Mouse (Mus musculus): ENCODE measurements at regions not wholly inside any gene's neighbourhood (a gene's known extent, or its start where the extent isn't known, plus 50 kb on each side); places are given as distances from the start of the nearest gene placed in this dataset.

DNA sequence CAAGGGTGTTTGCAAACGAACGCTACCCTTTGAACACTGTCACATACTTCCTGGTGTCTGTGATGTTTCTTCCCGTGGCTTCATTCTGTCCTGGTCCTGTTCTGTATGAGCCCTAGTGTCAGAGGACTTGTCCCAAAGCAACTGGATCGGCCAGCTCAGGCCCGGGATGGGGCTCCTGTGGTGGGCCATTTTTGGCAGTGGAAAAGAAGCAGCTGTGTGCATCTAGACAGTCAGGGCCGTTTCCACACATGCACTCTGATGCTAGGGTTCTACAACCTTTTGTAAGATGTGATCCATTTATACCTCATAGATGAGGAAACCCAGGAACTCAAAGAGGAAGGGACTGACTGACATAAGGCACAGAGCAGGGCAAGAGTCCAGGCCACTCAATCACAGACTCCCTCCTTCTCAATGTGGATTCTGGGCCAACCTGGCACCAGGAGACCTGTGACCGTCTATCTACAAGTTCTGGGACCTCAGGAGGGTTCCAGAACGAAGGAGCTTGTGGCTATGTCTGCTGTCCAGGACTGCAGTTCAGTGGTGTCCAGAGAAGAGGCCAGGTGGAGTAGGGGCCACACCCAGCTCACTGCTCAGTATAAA, 155.2 kb downstream of the Trim29 start:
- DNase-seq = peak; percentile 23 to 37
- intact Hi-C loops (cut with DNase I) = no loop called here

DNA sequence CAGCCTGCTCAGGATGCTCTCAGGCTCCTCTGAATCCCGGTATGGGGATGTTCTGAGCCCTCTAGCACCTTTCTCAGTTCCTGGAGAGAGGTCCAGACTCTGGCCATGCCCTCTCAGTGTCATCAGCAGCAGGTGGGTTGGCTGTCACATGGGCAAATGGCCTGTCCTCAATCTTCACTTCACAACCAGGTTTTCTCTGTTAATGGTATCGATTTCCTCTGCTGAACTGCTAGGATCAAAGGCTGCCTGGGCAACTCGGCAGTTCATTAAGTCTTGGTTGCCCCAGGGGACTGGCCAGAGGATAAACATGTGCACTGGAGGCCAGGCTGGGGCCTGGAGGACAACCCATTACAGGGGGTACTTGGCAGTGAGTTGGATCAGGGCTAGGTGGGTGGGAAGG, 156.2 kb downstream of the Trim29 start:
- DNase-seq = no peak
- intact Hi-C loops (cut with DNase I) = no loop called here

DNA sequence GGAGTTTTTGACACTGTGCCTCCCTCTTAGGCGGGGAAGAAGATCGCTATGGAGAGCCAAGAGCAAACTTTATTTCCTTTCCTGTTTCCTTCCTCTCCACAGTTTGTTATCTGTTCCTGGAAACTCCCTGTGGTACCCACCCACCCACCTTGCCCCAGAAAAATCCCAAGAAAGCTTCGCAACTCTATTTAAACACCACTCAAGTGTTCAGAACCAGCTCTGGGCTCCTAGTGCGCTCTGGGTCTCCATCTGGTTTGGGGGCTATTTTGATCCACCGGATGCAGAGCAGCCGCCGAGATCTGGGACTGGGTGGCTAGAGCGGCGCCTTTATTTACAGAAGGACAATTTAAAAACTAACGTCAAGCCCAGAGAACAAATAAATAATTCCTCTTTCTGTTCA, 158.6 kb downstream of the Trim29 start:
- intact Hi-C loops (cut with DNase I) = no loop called here
- no peak for DNase-seq

DNA sequence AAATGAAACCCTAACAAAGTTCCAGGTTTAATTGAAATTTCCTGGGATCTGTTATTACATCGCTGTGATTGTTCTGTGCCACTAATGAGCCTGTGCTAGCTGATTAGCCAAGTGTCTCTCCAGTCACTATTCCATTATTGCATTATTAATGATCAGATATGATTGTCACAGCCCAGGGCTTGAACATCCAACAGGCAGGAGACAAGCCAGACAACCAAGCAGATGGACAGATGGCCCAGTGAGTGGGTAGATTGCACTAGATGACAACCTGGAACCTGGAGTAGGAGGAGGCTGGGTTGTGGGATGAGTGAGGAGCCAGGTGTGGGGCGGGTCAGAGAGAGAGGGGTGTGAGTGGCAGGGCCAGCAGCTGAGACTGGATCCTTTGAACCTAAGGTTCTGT, 161.6 kb downstream of the Trim29 start:
- no peak for DNase-seq
- intact Hi-C loops (cut with DNase I) = no loop called here

DNA sequence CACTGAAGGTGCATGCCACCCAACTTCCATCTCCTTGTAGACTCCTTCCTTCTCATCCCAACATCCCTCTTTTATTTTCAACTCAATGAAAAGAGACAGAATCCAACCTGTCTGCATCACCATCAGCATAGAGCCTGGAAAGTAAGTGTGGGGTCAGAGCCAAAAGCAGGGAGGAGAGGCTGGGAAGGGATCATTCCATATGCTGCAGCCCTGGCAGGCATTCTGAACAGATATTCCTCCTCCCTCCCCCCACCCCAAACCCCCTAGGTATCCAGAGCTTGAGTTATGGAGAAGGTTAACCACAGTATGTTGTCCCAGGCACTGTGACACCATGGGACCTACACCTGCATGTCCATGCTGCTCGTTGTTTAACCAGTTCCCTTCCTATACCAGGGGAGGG, 162.5 kb downstream of the Trim29 start:
- intact Hi-C loops (cut with DNase I) = no loop called here
- no peak for DNase-seq

DNA sequence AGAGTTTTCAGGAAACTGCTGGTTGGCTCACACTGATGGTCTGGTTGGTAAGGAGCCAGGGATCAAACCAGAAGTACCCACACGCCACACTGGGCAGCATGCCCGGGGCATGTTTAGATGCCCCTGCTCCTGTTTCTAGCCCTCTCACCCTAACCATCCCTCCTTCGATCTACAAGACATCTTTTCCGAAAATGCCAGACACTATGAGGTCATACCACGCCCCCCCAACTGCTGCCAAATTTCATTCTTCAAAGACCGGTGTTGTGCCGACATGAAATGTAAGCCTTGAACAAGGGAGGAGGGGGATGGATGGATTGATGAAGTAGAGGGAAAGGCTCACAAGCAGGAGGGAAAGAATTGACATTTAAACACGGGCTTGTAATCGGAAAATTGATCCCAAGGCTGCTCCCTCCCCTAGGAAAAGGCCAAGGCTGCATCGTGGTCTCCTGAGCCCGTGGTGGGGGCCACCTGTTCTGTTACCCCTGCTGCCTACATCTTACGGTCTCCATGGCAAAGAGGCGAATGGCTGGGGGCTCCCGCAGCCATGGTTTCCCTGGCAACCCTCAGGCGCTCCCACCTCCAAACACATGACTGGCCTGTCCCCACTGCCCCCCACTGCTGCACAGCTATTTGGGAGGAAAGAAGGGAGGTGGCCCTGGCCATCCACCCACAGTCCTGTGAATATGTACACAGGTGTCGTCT, 163.1 kb downstream of the Trim29 start:
- no peak for DNase-seq
- intact Hi-C loops (cut with DNase I) = no loop called here

DNA sequence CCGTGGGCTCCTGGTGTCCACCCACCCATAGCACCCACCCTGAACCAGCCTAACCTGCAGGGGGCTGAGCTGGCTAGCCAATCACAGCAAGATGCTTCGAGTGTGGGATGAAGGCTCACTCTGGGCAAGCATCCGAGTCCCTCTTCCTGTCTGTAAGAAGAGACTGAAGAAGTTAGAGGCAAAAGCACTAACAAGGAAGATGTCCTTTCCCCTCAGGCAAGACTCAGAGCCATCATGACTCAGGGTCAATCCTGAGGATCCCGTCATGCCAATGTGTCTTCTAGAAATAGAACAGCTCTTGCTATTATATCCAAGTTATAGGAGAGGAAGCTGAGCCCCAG, 163.6 kb downstream of the Trim29 start:
- no peak for DNase-seq
- intact Hi-C loops (cut with DNase I) = no loop called here

DNA sequence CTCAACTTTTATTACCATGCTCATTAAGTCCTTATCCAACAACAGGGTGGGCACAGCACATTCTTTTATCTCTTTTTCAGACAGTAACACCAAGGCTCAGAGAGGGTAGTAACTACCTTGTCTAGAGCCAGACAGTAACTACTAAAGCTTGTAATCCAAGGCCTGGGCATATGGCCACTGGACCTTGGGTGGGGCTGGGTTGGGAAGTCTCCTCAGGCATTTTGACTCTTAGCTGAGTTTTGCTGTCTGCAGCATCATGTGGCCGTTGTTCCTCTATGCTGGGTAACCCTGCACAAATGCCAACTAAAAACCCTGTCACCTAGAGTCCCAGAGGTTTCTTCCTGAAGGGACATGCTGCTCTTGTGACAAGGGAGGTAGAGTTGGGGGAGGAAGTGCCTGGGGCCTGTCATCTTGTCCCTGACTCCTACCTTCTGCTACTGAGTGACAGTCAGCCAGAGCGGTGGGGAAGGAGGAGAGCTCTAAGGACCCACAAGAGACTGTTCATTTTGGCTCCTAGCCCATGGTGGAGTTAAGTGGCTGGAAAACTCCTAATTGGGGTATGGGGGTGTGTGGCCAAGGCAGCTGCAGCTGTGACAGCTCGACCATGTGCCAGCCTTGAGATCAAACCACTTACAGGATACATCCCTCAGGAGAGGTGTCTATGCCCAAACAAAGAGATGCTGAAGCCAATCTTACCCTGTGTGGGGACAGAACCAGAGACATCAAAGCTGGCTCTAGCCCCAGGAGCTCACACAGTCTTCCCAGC, 170.4 kb downstream of the Trim29 start:
- peak in 1 of 2 experiments; percentile 15 for DNase-seq

DNA sequence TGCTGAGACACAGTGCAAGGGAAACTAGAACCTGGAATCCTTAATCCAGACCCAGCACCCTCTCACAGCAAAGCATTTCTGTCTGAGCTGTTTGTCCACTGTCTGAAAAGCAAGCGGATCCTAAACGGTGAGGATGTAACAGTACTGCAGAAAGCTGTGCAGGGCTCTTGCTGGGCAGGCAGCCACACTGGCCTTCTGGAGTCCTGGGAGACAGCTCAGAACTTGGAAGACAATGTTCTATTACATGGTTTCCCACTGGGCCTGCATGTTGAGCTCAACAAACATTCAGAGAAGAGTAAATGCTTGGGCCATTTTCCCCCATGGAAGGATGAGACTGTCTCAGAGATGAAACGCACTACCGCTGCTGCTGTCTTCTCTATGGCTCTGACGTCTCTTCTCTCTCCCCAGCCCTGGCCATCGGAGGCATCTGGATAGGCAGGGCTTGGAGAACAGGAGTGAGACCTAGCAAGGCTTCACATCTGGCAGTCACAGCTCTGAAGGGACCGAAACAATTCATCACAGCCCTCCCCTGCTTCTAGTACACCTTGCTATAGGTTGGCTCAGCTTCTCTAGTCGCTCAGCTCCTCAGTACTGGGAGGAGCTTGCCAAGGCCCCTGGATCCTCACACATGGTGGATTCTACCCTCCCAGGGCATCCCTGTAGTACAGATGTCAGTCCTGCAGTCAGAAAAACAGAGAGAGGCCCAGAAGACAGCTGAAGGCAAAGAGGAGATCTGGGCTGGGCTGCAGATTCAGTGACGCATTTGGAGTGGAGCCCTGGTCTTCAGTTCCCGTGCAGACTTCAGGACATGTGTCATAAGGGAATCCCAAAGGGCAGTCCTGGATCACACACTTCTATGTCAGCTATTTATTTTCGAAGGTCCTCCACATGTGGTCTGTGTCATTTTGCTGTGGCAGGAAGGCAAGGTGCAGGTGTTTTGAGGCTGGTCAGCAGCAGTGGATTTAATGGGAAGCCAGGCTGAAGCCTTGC, 171.7 kb downstream of the Trim29 start:
- DNase-seq = peak; percentile 71 to 77
- intact Hi-C loops (cut with DNase I) = no loop called here

More for the DNA sequence above, 170.4 kb downstream of the Trim29 start:
- intact Hi-C loops (cut with DNase I) = no loop called here

DNA sequence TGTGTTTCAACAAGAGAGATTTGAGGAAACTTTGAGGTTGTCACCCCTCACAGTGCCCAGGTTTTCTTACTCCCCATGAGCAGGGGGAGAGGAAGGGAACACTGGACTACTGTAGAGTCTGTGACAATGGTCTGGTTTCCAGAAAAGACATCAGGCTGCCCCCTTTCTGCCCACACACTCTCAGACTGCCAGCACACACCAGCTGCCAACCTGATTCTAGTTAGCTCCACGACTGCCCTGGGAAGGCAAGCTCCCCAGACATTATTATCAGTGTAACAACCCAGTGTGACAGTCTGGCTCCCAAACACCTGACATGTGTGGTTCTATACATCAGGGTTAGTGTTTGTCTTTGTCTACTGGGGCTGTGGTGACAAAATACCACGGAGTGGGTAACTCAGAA, 172.5 kb downstream of the Trim29 start:
- intact Hi-C loops (cut with DNase I) = no loop called here
- DNase-seq = no peak

DNA sequence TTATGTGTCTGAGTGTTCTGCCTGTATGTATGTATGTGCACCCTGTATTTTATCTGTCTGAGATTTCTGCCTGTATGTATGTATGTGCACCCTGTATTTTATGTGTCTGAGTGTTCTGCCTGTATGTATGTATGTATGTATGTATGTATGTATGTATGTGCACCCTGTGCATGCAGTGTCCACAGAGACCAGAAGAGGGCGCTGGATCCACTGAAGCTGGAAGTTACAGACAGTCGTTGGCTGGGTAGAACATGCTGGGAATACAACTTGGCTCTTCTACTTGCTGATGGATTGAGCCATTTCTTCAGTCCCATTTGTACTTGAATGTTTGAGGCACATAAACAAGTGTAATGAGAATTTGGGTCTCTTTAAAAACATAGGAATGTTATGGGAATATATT, 173.3 kb downstream of the Trim29 start:
- intact Hi-C loops (cut with DNase I) = no loop called here
- DNase-seq = no peak

DNA sequence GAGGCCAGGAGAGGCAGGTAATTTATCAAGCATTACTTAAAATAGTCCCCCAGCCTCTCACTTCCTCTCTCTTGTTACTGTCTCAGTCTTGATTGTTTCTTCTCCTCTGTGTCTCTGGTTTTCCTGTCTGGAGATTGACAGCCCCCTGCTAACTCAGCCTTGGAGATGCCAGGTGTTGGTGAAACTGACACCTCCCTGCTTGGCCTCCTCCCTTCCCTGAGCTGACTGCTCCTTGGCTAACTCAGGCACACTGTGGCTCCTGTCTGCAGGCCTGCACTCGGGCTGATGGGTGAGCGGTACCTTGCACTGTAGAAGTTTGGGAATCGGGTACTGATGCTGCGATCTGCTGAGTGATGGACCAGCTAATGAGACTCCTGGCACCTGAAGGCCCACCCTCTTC, 176.1 kb downstream of the Trim29 start:
- no peak for DNase-seq
- intact Hi-C loops (cut with DNase I) = no loop called here

DNA sequence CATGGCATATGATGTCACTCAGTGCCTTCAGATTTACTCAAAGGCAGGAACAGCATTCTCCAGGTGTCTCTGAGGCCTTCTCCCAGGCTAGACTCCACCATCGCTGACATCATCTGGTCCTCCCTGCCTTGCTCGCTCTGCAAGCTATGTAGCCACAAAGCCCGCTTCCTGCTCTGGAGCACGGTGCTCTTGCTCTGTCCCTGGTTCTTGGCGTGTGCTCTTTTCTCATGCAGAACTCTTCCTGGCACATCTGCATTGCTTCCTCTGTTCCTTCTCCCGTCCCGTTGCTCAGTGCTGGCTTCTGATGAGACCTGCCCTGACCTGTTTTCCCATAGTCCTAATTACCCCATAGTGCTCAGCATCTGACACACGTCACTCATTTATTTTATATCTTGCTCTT, 178.6 kb downstream of the Trim29 start:
- no peak for DNase-seq
- intact Hi-C loops (cut with DNase I) = no loop called here

DNA sequence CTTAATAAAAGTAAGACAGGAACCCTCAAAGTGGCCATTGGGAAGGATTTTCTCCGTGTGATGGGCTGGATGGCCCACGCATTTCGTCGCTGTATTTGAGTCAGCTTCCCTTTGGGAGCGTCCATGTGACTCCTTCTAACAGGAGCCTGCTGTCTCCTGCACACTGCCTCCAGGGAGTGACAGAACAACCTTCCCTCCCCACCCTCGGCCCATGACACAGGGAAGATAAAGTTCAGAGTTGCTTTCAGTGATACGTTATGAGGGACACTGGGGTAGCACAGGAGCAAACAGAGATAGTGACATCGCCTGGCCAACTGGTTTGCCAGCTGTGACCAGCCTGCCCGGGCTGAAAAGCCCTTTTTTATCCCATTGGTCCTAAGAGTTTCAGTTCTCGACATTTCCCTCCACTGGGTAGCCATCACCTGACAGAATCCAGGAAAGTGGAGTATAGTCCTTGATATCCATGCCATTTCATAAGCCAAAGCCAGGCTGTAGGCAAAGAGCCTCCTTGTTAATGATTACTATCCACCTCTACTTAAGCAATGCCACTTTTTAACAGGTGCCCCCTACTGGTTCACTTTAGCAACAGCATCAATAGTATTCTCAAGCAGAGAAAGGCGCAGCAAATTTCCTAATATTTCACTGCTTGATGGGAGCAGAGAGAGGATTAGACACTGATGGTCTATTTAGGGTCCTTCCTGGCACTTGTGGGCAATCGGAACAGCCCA, 180.5 kb downstream of the Trim29 start:
- intact Hi-C loops (cut with DNase I) = loop anchor here (2.0 kb wide), 1 partner anchor 152 kb away; no protein-coding TSS in a partner anchor
- peak; percentile 21 to 38 for DNase-seq

DNA sequence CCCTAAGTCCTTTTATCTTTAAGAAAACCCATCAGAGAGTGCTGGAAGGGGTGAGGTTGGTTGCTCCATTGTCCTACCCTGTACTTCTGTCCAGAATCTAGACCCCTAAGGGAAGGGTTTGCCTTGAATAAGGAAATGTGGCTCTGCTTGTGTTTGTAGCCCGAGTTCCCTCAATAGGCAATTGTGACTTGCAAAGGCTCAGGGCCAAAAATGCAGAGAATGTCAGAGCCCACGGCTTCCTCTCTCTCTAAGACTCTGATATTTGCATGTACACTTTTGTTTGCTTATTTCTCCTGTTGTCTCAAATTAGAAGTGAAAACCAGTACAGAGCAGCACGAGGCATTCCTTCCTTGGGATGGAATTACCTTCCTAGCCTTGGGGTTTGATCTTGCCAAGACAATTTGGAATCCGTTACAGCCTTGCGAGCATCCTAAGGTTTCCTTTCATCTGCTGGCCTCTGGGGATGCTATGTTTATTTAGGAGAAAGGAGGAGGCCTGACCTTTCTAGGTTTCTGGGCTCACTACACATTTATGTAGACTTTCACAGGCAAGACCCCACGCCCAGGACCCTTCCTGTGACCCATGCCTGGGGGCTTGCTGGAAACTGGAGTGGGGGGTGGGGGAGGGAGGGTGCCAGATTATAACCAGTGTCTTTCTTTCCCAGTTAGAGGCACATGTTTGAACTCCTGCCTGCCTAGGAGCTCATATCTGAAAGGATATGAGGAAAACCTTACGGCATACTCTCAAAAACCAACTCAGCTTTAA, 181.8 kb downstream of the Trim29 start:
- peak in 1 of 2 experiments; percentile 23 for DNase-seq
- intact Hi-C loops (cut with DNase I) = no loop called here

DNA sequence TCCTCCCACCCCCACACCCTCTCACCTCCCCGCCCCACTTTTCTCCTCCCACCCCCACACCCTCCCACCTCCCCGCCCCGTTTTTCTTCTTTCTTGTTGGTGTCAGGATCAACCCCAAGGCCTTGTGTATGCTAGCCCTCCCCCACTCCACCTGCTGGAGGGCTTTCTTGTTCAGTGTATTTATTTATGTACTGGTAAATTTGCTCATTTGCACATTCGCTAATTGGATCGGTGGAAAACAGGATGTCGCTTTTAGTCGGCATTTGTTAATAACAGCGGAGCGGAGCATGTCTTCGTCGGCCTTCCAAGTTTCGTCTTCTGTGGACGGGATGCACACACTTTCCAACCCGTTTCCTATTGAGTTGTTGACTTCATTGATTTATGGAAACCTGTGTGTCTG, 187.9 kb downstream of the Trim29 start:
- intact Hi-C loops (cut with DNase I) = no loop called here
- no peak for DNase-seq

DNA sequence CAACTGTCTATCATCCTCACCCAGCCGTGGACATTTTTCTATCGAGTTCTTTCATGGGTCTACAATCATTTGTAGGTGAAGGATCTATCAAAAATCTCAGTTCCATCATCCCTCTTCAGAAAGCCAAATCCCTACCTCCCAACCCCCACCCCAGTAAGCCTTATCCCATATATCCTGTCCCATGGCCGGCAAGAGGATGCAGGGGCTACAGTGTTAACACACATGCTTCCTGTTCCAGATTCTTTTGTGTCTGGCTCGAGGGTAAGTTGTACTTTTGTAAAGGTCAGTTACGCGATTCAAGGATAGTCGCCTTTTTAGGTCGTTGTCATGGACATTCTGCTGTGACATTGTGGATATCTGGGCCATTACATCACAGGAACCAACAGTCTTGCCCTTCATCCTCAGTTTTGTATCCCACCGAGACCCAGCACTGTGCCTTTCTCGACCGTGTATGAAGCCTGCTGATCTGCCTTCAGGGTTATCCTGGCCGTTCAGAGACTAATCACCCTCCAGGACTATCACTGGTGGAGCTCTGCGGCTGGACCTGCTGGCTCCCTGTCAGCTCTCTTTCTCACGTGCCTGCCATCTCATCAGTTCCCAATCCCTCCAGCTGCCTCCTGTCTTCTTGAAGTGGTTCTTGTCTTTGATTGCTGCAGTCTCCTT, 193.8 kb downstream of the Trim29 start:
- intact Hi-C loops (cut with DNase I) = no loop called here
- peak in 1 of 2 experiments; percentile 38 for DNase-seq

DNA sequence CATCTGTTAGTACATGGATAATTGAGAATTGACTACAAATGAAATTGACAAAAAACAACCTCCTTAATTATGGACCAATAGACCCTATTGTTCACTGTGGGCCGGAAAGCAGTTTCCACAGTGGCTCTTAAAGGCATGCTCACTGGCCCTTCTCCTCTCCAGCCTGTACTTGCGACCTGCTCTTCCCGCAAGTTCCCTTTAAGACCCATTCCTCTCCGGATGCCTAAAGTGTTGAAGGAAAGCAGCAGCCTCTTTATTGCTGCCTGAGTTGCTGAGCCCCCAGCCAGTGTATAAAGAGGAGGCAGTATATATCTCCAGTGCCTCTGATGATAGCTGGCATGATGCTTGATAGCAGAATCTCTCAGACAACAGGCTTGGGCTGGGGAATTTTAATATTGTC, 195.2 kb downstream of the Trim29 start:
- no peak for DNase-seq
- intact Hi-C loops (cut with DNase I) = no loop called here

DNA sequence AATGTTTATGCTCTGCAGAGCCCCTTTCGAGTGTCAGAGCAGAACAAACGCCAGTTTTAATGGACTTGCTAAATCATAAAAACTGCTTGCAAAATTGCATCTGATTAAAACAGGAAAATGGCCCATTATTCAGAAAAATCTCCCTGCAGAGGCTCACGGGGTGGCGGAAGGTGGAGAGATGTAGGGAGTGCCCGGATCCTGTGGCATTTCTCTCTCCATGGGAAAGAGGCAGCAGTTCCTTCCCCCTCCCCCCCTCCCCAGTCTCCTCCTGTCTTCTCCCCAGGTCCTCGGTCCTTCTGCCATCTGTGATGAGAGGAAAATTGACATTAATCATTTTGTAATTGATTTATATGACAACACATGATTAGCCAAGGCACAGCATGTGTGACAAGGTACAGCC, 195.6 kb downstream of the Trim29 start:
- intact Hi-C loops (cut with DNase I) = no loop called here

More for the DNA sequence above, 195.6 kb downstream of the Trim29 start:
- no peak for DNase-seq
